Mouse (Mus musculus): ENCODE results near the gene Tecpr2. TPM values are rescaled to one million over a fixed set of nuclear protein-coding genes. Genes with fewer than 3 reads are reported as not detected.

The Tecpr2 gene
- polyA plus RNA-seq, 1 experiment from 2014 or later, result 2.1 TPM

DNA sequence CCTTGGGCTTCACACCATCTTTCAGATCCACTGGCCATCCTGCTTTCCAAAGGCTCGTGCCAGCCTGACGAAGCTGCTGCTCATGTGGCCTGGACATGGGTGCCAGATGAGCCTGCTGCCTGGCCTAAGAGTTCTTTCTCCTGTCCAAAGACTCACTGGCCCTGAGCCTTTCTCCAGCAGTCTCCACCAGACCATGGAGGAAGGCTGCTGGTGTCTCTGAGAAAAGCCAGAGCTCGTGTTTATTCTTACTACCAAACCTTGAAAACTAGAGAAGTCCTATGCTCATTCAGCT, 59.8 kb downstream of the Tecpr2 start:
- 0 out of 2 replicates have a peak overlapping the region, but pooled peaks have one; percentile 27 for H3K27ac ChIP-seq (ENCODE audit: low read length)
- H3K9ac ChIP-seq (ENCODE audit: low read depth, low read length), result no peak overlapping the region; the same call in 1 of the 2 replicates

DNA sequence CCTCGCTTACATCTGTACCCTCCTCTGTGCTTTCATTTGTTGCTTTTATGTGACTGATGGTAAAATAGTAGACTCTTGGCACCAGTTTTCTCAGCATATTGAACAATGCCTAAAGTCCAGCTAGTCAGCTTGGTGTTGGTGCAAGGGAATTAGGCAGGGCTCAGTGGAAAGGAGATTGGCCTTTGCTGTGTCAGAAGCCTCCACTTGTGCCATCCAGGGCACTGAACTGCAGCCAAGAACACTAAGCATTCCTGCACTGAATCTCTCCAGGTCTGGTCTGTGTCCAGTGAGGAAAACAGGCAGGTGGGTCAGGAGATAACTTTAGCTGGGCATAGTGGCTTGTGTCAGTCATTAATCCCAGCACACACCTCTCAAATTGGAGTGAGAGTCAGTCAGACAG, 60.3 kb downstream of the Tecpr2 start:
- H3K27ac ChIP-seq (ENCODE audit: low read length), result no peak overlapping the region
- H3K9ac ChIP-seq (ENCODE audit: low read depth, low read length), result no peak overlapping the region
- peaks cover 29% of the 10 kb centered on the region for H3K4me1 ChIP-seq (ENCODE audit: control insufficient read depth, low read depth, low read length)
- H3K27me3 ChIP-seq (ENCODE audit: control insufficient read depth, insufficient read depth, low read depth, low read length), result no peaks in the 10 kb centered on the region
- no peaks in the 10 kb centered on the region for H3K9me3 ChIP-seq (replicated peaks; ENCODE audit: control insufficient read depth, low read length)
- WGBS (ENCODE audit: insufficient replicate concordance), result 89% methylated on average over 1 of the region's 1 CpGs
- no peak overlapping the region for H3K4me2 ChIP-seq (ENCODE audit: low read depth, low read length)
- no peaks in the 10 kb centered on the region for H3K36me3 ChIP-seq (ENCODE audit: control insufficient read depth, insufficient read depth)
- no peak for ATAC-seq (ENCODE audit: low read depth)
- H3K4me3 ChIP-seq (ENCODE audit: low read depth, low read length), result no peak overlapping the region

More for the DNA sequence above, 59.8 kb downstream of the Tecpr2 start:
- ATAC-seq (ENCODE audit: low read depth), result no peak
- WGBS (ENCODE audit: insufficient replicate concordance), result 80% methylated on average over 3 of the region's 3 CpGs
- no peaks in the 10 kb centered on the region for H3K36me3 ChIP-seq (ENCODE audit: control insufficient read depth, insufficient read depth)
- no peaks in the 10 kb centered on the region for H3K27me3 ChIP-seq (ENCODE audit: control insufficient read depth, insufficient read depth, low read depth, low read length)
- no peak overlapping the region for H3K4me2 ChIP-seq (ENCODE audit: low read depth, low read length)
- H3K9me3 ChIP-seq (replicated peaks; ENCODE audit: control insufficient read depth, low read length), result no peaks in the 10 kb centered on the region
- H3K4me1 ChIP-seq (ENCODE audit: control insufficient read depth, low read depth, low read length), result peaks cover 23% of the 10 kb centered on the region
- no peak overlapping the region for H3K4me3 ChIP-seq (ENCODE audit: low read depth, low read length)

DNA sequence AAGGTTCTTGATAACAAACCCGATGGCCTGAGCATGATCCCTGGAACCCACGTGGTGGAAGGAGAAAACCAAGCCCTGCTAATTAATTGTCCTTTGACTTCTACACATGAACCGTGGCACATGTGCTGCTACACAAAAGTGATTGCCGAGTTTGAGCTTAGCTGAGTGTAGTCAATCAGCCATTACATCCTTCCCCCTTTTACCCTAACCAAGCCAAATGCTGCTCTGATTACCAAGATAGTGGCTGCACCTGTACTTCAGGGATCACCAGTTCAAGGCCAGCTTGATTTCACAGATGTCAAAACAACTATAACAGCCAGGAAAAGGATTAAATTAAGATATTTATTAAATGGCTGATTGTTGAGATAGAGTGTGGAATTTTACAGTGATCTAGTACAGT, 61.1 kb downstream of the Tecpr2 start:
- ATAC-seq (ENCODE audit: low read depth), result no peak
- 76% methylated on average over 4 of the region's 4 CpGs for WGBS (ENCODE audit: insufficient replicate concordance)

DNA sequence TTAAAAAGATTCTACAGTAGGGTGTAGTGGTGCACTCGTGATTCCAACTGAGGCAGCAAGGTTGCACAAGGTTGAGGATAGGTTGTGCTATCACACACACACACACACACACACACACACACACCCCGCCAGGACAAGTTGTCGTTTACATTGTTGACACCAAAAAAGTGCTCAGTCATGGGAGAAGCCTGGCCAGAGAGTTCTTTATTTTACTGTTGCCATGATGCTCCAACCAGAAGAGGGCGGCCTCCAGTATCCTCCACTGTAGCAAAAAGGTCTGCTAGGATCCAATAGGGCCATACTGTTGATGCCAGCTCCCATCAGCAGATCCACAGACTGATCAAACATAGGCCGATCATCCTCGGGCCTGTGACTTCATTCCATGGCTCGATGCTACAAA, 62.2 kb downstream of the Tecpr2 start:
- Histone ChIP-seq H3K4me1 (ENCODE audit: control insufficient read depth, low read depth, low read length) (peaks cover 32% of the 10 kb centered on the region), H3K36me3 (ENCODE audit: control insufficient read depth, insufficient read depth) (no peaks in the 10 kb centered on the region), H3K4me3 (ENCODE audit: low read depth, low read length) (no peak overlapping the region), H3K27me3 (ENCODE audit: control insufficient read depth, insufficient read depth, low read depth, low read length) (no peaks in the 10 kb centered on the region), H3K27ac (ENCODE audit: low read length) (peak overlapping the region; percentile 84), H3K4me2 (ENCODE audit: low read depth, low read length) (no peak overlapping the region), H3K9me3 (replicated peaks; ENCODE audit: control insufficient read depth, low read length) (no peaks in the 10 kb centered on the region), H3K9ac (ENCODE audit: low read depth, low read length) (no peak overlapping the region)
- peak; percentile 69 for ATAC-seq (ENCODE audit: low read depth)
- WGBS (ENCODE audit: insufficient replicate concordance), result 61% methylated on average over 7 of the region's 7 CpGs

More for the DNA sequence above, 61.1 kb downstream of the Tecpr2 start:
- Histone ChIP-seq H3K9me3 (replicated peaks; ENCODE audit: control insufficient read depth, low read length) (no peaks in the 10 kb centered on the region), H3K36me3 (ENCODE audit: control insufficient read depth, insufficient read depth) (no peaks in the 10 kb centered on the region), H3K4me1 (ENCODE audit: control insufficient read depth, low read depth, low read length) (peaks cover 32% of the 10 kb centered on the region), H3K27ac (ENCODE audit: low read length) (no peak overlapping the region), H3K27me3 (ENCODE audit: control insufficient read depth, insufficient read depth, low read depth, low read length) (no peaks in the 10 kb centered on the region), H3K4me2 (ENCODE audit: low read depth, low read length) (no peak overlapping the region), H3K9ac (ENCODE audit: low read depth, low read length) (no peak overlapping the region), H3K4me3 (ENCODE audit: low read depth, low read length) (no peak overlapping the region)

DNA sequence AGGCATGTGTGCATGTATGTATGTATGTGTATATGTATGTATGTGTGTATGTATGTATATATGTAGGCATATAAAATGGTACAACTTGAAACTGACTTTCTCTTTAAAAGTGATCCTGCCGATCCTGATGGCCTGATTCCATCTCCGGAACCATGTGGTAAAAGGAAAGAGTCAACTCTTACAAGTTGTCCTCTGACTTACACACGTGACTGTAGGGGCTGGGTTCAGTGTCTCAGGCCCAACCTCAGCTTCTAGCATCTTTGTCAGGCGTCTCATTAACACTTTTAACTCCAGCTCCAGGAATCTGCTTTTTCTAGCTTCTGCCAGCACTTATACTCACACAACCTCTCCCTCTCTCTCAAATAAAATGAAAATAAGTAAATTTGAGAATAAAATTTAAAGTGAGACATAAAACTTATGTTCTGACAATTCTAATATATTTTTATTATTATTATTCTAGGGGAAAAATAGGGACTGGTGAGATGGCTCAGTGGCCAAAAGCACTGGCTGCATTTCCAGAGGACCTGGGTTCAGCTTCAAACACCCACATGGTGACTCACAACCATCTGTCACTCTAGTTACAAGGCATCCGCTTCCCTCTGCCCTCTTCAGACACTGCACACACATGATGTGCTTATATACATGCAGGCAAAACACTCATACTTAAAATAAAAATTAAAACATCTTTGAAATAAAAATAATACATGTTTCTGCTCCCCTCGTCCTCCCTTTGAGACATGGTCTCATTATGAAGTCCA, 63.7 kb downstream of the Tecpr2 start:
- no peak overlapping the region for H3K4me3 ChIP-seq (ENCODE audit: low read depth, low read length)
- peaks cover 32% of the 10 kb centered on the region for H3K4me1 ChIP-seq (ENCODE audit: control insufficient read depth, low read depth, low read length)
- WGBS (ENCODE audit: insufficient replicate concordance), result 84% methylated on average over 6 of the region's 6 CpGs
- no peak overlapping the region for H3K9ac ChIP-seq (ENCODE audit: low read depth, low read length)
- ATAC-seq (ENCODE audit: low read depth), result no peak
- peak overlapping the region; percentile 84 for H3K27ac ChIP-seq (ENCODE audit: low read length)
- H3K9me3 ChIP-seq (replicated peaks; ENCODE audit: control insufficient read depth, low read length), result no peaks in the 10 kb centered on the region
- peak overlapping the region; percentile 29; the same call in 1 of the 2 replicates for H3K4me2 ChIP-seq (ENCODE audit: low read depth, low read length)
- H3K27me3 ChIP-seq (ENCODE audit: control insufficient read depth, insufficient read depth, low read depth, low read length), result no peaks in the 10 kb centered on the region
- H3K36me3 ChIP-seq (ENCODE audit: control insufficient read depth, insufficient read depth), result no peaks in the 10 kb centered on the region

DNA sequence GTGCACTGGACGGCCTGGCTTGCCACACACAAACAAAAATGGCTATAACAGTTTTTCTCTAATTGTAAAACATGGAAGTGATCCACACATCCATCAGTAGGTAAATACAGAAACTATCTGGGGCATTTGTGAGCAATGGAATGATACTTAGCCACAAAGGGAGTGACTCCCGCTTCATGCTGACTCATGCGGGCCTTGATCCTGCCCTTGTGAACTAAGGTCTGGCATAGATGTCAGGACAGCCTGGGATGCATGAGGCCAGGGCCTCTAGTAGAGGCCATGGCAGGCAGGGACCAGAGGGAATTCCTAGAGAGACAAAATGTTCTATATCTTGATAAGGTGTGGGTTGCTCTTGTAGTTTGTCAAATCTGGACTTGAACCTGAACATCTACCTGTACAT, 64.4 kb downstream of the Tecpr2 start:
- Histone ChIP-seq H3K36me3 (ENCODE audit: control insufficient read depth, insufficient read depth) (no peaks in the 10 kb centered on the region), H3K9ac (ENCODE audit: low read depth, low read length) (peak overlapping the region; percentile 40), H3K9me3 (replicated peaks; ENCODE audit: control insufficient read depth, low read length) (no peaks in the 10 kb centered on the region), H3K27ac (ENCODE audit: low read length) (peak overlapping the region; percentile 84), H3K4me1 (ENCODE audit: control insufficient read depth, low read depth, low read length) (peaks cover 30% of the 10 kb centered on the region), H3K27me3 (ENCODE audit: control insufficient read depth, insufficient read depth, low read depth, low read length) (no peaks in the 10 kb centered on the region), H3K4me2 (ENCODE audit: low read depth, low read length) (peak overlapping the region; percentile 29), H3K4me3 (ENCODE audit: low read depth, low read length) (no peak overlapping the region)
- peak; percentile 85 for ATAC-seq (ENCODE audit: low read depth)
- 77% methylated on average over 3 of the region's 3 CpGs for WGBS (ENCODE audit: insufficient replicate concordance)

DNA sequence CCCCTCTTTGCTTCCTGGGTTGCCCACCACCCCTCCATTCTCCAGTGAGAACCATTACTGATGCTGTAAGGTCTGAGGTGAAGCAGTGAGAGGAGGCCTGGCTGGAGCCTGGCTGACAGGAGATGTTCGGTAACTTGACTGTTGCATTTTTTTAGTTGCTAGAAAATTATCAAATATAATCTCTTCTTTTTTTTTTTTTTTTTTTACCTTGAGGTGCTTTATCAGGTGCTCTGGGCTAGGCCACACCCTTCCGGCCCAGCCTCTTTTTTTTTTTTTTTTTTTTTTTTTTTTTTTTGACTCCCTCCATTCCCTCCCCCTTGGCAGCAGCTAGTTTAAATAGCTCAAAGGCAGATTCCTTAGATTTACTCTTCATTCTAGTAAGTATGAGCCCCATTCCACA, 64.8 kb downstream of the Tecpr2 start:
- no peak overlapping the region for H3K4me3 ChIP-seq (ENCODE audit: low read depth, low read length)
- ATAC-seq (ENCODE audit: low read depth), result no peak
- H3K9me3 ChIP-seq (replicated peaks; ENCODE audit: control insufficient read depth, low read length), result no peaks in the 10 kb centered on the region
- no peaks in the 10 kb centered on the region for H3K27me3 ChIP-seq (ENCODE audit: control insufficient read depth, insufficient read depth, low read depth, low read length)
- WGBS (ENCODE audit: insufficient replicate concordance), result 38% methylated on average over 2 of the region's 2 CpGs
- H3K36me3 ChIP-seq (ENCODE audit: control insufficient read depth, insufficient read depth), result no peaks in the 10 kb centered on the region
- peak overlapping the region; percentile 84 for H3K27ac ChIP-seq (ENCODE audit: low read length)
- peak overlapping the region; percentile 40 for H3K9ac ChIP-seq (ENCODE audit: low read depth, low read length)
- H3K4me2 ChIP-seq (ENCODE audit: low read depth, low read length), result peak overlapping the region; percentile 29
- peaks cover 30% of the 10 kb centered on the region for H3K4me1 ChIP-seq (ENCODE audit: control insufficient read depth, low read depth, low read length)

DNA sequence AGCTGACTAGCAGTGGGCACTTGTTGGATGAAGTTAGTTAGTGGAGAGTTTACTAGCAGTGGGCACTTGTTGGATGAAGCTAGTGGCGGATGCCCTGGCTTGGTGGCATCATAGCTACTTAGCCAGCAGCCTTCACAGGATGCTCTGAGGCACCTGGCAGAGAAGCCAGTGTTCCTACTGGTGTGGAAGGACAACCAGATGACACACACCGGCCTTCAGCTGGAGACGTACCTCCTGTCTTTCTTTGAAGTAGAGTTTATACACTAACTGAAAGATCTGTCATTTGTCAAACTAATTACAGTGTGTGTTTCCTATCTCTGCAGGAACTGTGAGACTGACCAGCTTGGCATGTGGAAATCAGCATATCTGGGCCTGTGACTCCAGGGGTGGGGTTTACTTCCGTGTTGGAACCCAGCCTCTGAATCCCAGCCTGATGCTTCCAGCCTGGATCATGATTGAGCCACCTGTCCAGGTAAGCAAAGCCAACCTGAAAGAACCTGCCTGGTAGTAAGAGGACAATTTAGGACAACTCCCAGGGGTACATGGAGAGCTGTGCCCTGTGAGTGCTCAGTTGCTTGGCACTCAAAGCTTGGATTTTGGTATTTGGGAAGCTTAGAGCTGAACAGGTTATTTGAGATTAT, 65.4 kb downstream of the Tecpr2 start:
- H3K4me1 ChIP-seq (ENCODE audit: control insufficient read depth, low read depth, low read length), result peaks cover 30% of the 10 kb centered on the region
- H3K36me3 ChIP-seq (ENCODE audit: control insufficient read depth, insufficient read depth), result no peaks in the 10 kb centered on the region
- WGBS (ENCODE audit: insufficient replicate concordance), result 77% methylated on average over 4 of the region's 4 CpGs
- H3K9me3 ChIP-seq (replicated peaks; ENCODE audit: control insufficient read depth, low read length), result no peaks in the 10 kb centered on the region
- H3K27me3 ChIP-seq (ENCODE audit: control insufficient read depth, insufficient read depth, low read depth, low read length), result no peaks in the 10 kb centered on the region
- no peak for ATAC-seq (ENCODE audit: low read depth)
- H3K4me3 ChIP-seq (ENCODE audit: low read depth, low read length), result no peak overlapping the region
- H3K27ac ChIP-seq (ENCODE audit: low read length), result peak overlapping the region; percentile 71
- H3K9ac ChIP-seq (ENCODE audit: low read depth, low read length), result 0 out of 2 replicates have a peak overlapping the region, but pooled peaks have one; percentile 11
- no peak overlapping the region for H3K4me2 ChIP-seq (ENCODE audit: low read depth, low read length)

DNA sequence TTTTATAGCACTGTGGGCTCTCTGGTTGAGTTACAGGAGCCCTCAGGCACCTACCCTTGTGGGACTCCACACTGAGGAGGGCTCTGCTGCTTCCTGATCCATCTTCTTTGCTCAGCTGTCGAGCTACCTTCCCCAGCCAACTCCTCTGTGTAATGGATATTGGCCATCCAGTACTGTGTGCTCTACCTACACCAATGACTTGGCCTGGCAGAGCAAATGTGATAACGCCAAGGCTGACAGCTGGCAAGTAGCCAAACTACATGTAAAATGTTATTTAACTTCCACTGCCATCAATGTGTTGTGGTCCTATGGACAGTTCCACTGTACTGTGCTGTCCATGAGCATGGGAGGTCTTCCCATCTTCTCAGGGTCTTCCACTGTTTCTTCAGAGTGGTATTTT, 72.9 kb downstream of the Tecpr2 start:
- Histone ChIP-seq H3K4me3 (ENCODE audit: low read depth, low read length) (no peak overlapping the region), H3K27me3 (ENCODE audit: control insufficient read depth, insufficient read depth, low read depth, low read length) (no peaks in the 10 kb centered on the region), H3K36me3 (ENCODE audit: control insufficient read depth, insufficient read depth) (no peaks in the 10 kb centered on the region), H3K9me3 (replicated peaks; ENCODE audit: control insufficient read depth, low read length) (no peaks in the 10 kb centered on the region), H3K4me1 (ENCODE audit: control insufficient read depth, low read depth, low read length) (peaks cover 21% of the 10 kb centered on the region), H3K4me2 (ENCODE audit: low read depth, low read length) (no peak overlapping the region), H3K27ac (ENCODE audit: low read length) (no peak overlapping the region), H3K9ac (ENCODE audit: low read depth, low read length) (no peak overlapping the region)
- no peak for ATAC-seq (ENCODE audit: low read depth)
- 57% methylated on average over 2 of the region's 2 CpGs for WGBS (ENCODE audit: insufficient replicate concordance)
